Mouse (Mus musculus) bone marrow macrophage, adult 2 months (primary cell): ENCODE data around the gene Lsp1.

ENCODE experiments used
- CTCF ChIP-seq: IDR thresholded peaks from 2 replicates; pipeline ENCODE4 v1.5.1; 2012; ENCODE audit warnings: low read depth, mild to moderate bottlenecking, low read length, moderate library complexity
- POLR2A ChIP-seq: IDR thresholded peaks from 2 replicates; pipeline ENCODE4 v1.6.1; 2012; ENCODE audit warnings: mild to moderate bottlenecking, low read depth, low read length, borderline replicate concordance

DNA sequence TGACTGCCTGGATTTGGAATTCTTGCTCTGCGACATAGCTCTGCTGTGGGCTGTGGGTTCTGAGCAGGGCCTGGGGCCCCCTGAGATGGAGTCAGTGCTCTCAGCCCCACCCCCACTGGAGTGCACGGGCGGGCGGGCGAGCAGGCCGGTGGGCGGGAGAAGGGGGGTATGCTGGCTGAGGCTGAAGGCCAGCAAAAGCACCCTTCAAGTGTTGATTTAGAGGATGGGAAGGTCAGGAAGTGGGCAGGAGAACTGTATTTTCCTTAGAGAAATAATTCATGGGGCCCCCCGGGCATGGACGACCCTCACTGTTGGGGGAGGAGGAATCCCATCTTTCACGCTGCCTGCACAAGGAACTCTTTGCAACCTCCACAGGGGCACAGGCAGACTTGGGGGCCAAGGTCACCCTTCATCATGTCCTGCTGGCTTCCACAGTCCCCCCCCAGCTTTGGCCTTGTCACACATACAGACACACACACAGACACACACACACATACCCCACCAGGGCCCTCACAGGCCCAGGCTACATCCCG lies 82.2 kb downstream of the Lsp1 start:
- TF ChIP-seq CTCF (no peak), POLR2A (no peak)
